Mouse (Mus musculus) heart, embryonic 11.5 days (tissue): ENCODE results near the gene Apba2. TPM values are rescaled to one million over a fixed set of nuclear protein-coding genes. Genes with fewer than 3 reads are reported as not detected.

Source experiments
- ATAC-seq: fragments of 200-750 bp; cut with Nextera tagmentation; replicated peaks from 2 replicates; pipeline ENCODE4 v1.8.0; 2017; ENCODE audit warnings: moderate library complexity; ENCODE audit not compliant: insufficient number of reproducible peaks, low FRiP score, low TSS enrichment
- H3K27ac ChIP-seq: fragments of 300-500 bp; sonication (generic); 2 replicates; pipeline ENCODE4 v1.5.1; 2014; ENCODE audit warnings: mild to moderate bottlenecking, low read depth, low read length
- H3K27me3 ChIP-seq: fragments of 300-500 bp; sonication (generic); 2 replicates; pipeline ENCODE4 v1.6.1; 2014; ENCODE audit warnings: mild to moderate bottlenecking, low read length, mixed read lengths; ENCODE audit not compliant: control insufficient read depth, insufficient read depth
- H3K36me3 ChIP-seq: fragments of 300-500 bp; sonication (generic); 2 replicates; pipeline ENCODE4 v1.6.1; 2014; ENCODE audit warnings: mild to moderate bottlenecking, low read length, moderate library complexity, mixed read lengths; ENCODE audit not compliant: control insufficient read depth, insufficient read depth
- H3K4me1 ChIP-seq: fragments of 300-500 bp; sonication (generic); 2 replicates; pipeline ENCODE4 v1.6.1; 2014; ENCODE audit warnings: low read length; ENCODE audit not compliant: control insufficient read depth, insufficient read depth
- H3K4me2 ChIP-seq: fragments of 300-500 bp; sonication (generic); 2 replicates; pipeline ENCODE4 v1.6.1; 2014; ENCODE audit warnings: mild to moderate bottlenecking, moderate library complexity
- H3K4me3 ChIP-seq: fragments of 300-500 bp; sonication (generic); 2 replicates; pipeline ENCODE4 v1.5.1; 2014; ENCODE audit warnings: low read depth, low read length
- H3K9ac ChIP-seq: fragments of 300-500 bp; sonication (generic); 2 replicates; pipeline ENCODE4 v1.6.1; 2014; ENCODE audit warnings: mild to moderate bottlenecking, low read depth, low read length, moderate library complexity
- H3K9me3 ChIP-seq: fragments of 300-500 bp; sonication (generic); replicated peaks from 2 replicates; pipeline ENCODE4 v1.6.1; 2016; ENCODE audit warnings: low read length; ENCODE audit not compliant: control insufficient read depth
- WGBS: fragments of 180-500 bp; shearing (Covaris S2); extraction: QIAGEN DNeasy Blood & Tissue Kit; methylation state at CpG from one replicate; pipeline ENCODE4 v1.1.7; 2014; ENCODE audit not compliant: insufficient replicate concordance; 5-methylcytosine and 5-hydroxymethylcytosine counted together
- polyA plus RNA-seq: library from polyadenylated mRNA; unstranded; fragments of >200 nt; fragmentation: Nextera tagmentation; extraction: Ambion mirVana; gene quantifications from 2 replicates; pipeline ENCODE4 v1.2.1, GENCODE M21; 2014

Gene Apba2
- polyA plus RNA-seq, 1 experiment from 2014 or later: 1.3 TPM

- Histone ChIP-seq H3K4me1 (0 out of 2 replicates have a peak, but pooled peaks cover 5% of the 10 kb centered on the region), H3K4me3 (no peak overlapping the region), H3K36me3 (no peaks in the 10 kb centered on the region), H3K27ac (no peak overlapping the region), H3K9ac (no peak overlapping the region), H3K4me2 (no peak overlapping the region), H3K27me3 (no peaks in the 10 kb centered on the region), H3K9me3 (no peaks in the 10 kb centered on the region)
- 84% methylated on average over 6 of the region's 6 CpGs for WGBS
- no peak for ATAC-seq
These were observed 129.2 kb downstream of the Apba2 start for GRCm38 (mm10) chr7:64630697-64631096.

GRCm38 (mm10) chr7:64631131-64631530 lies 129.6 kb downstream of the Apba2 start:
- no peak overlapping the region for H3K4me2 ChIP-seq
- no peak for ATAC-seq
- H3K4me3 ChIP-seq: no peak overlapping the region
- H3K9ac ChIP-seq: no peak overlapping the region
- no peaks in the 10 kb centered on the region for H3K9me3 ChIP-seq
- 0 out of 2 replicates have a peak, but pooled peaks cover 5% of the 10 kb centered on the region for H3K4me1 ChIP-seq
- no peaks in the 10 kb centered on the region for H3K27me3 ChIP-seq
- no peak overlapping the region for H3K27ac ChIP-seq
- no peaks in the 10 kb centered on the region for H3K36me3 ChIP-seq
- WGBS: 73% methylated on average over 6 of the region's 6 CpGs

DNA sequence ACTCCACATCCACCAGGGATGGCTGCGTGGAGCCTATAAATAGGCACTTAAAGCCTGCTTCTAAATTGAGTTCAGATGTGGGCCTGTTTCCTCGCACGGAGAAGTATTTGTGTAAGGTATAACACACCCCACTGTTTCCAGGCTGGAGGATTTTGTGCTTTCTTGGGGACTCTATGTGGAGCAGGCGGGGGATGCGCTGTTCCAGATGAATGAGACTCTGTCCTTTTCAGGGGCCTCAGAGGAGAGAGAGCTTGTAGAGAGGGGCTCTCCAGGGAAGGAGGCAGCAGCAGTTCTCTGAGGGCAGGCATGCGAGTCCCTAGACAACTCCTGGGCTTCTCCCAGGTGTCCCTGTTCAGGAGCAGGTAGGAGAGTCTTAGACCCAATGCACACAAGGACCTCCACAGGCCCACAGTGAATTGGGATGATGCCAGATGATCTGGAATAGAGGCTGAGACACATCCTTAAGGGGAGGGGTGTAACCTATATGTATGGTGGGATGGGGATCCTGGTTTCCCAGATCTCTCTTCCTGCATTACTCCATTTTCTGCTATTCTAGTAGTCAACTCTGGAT lies 130.4 kb downstream of the Apba2 start:
- H3K4me2 ChIP-seq: no peak overlapping the region
- H3K36me3 ChIP-seq: no peaks in the 10 kb centered on the region
- H3K27me3 ChIP-seq: no peaks in the 10 kb centered on the region
- H3K9ac ChIP-seq: no peak overlapping the region
- H3K4me1 ChIP-seq: 0 out of 2 replicates have a peak, but pooled peaks cover 5% of the 10 kb centered on the region
- 53% methylated on average over 6 of the region's 6 CpGs for WGBS
- no peaks in the 10 kb centered on the region for H3K9me3 ChIP-seq
- no peak overlapping the region for H3K27ac ChIP-seq
- no peak for ATAC-seq
- no peak overlapping the region for H3K4me3 ChIP-seq

DNA sequence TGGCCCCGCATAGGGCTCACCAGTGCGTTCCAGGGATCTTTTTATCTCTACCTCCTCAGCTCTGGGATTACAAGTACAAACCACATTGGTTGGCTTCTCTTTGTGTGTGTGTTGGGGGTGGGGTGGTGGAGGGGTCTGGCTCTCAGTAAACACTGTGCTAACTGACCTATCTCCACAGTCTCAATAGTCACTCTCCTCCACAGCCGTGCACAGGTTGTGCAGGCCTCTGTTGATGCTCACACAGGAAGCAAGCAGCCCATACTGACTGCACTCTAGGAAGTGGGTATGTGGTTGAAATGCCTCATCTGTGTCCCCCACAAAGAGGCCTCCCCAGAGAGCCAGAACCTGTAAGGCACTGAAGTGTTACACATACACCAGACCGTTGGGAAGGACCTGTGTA lies 131.7 kb downstream of the Apba2 start:
- H3K4me2 ChIP-seq: no peak overlapping the region
- no peak for ATAC-seq
- 0 out of 2 replicates have a peak, but pooled peaks cover 5% of the 10 kb centered on the region for H3K4me1 ChIP-seq
- no peaks in the 10 kb centered on the region for H3K36me3 ChIP-seq
- H3K9ac ChIP-seq: no peak overlapping the region
- WGBS: 35% methylated on average over 4 of the region's 4 CpGs
- H3K27me3 ChIP-seq: no peaks in the 10 kb centered on the region
- no peak overlapping the region for H3K4me3 ChIP-seq
- no peak overlapping the region for H3K27ac ChIP-seq
- H3K9me3 ChIP-seq: no peaks in the 10 kb centered on the region

- H3K27ac ChIP-seq: no peak overlapping the region
- no peaks in the 10 kb centered on the region for H3K27me3 ChIP-seq
- no peak for ATAC-seq
- H3K4me2 ChIP-seq: no peak overlapping the region
- 66% methylated on average over 5 of the region's 5 CpGs for WGBS
- H3K9ac ChIP-seq: no peak overlapping the region
- H3K4me3 ChIP-seq: no peak overlapping the region
- 0 out of 2 replicates have a peak, but pooled peaks cover 5% of the 10 kb centered on the region for H3K4me1 ChIP-seq
- no peaks in the 10 kb centered on the region for H3K9me3 ChIP-seq
- no peaks in the 10 kb centered on the region for H3K36me3 ChIP-seq
These were observed 132.4 kb downstream of the Apba2 start for GRCm38 (mm10) chr7:64633916-64634315.

DNA sequence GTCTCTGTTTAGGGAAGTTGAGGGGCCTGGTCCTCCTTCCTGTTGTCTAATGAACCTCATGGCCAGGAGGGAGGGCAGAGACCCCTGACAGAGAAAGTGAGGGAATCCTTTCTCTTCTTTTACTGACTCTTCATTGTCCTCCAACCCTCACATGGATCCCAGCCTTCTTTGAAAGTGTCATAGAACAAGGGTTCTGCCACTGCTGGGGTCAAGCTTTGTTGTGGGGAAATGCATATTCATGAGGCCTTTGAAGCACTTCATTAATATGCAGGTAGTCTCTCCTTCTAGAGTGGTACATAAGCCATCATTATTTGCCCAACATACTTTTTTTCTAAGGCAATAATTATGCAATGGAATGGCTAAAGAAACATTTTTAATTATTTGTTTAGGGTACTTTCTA lies 133.0 kb downstream of the Apba2 start:
- H3K27me3 ChIP-seq: no peaks in the 10 kb centered on the region
- no peak for ATAC-seq
- H3K27ac ChIP-seq: no peak overlapping the region
- 0 out of 2 replicates have a peak, but pooled peaks cover 5% of the 10 kb centered on the region for H3K4me1 ChIP-seq
- no peaks in the 10 kb centered on the region for H3K9me3 ChIP-seq
- no peak overlapping the region for H3K4me2 ChIP-seq
- no peak overlapping the region for H3K4me3 ChIP-seq
- no peak overlapping the region for H3K9ac ChIP-seq
- H3K36me3 ChIP-seq: no peaks in the 10 kb centered on the region

DNA sequence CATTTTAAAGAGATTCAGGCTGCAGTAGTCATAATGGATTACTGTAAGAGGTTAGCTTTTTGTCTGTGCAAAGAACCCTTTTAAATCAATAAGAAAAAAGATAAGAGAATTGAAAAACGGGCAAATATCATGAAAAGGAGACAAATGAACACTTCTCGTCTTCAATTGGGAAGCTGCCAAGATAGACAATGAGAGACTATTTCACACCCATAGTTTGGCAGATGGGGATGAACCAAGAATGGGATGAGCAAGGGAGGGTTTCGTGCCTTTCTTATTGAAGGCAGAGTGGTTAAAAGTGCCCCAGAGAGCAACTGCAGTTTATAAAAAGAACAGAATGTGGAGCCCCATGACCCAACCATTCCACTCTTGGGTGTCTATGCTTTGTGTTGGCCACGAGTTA lies 137.4 kb downstream of the Apba2 start:
- H3K9ac ChIP-seq: no peak overlapping the region
- WGBS: 65% methylated on average over 4 of the region's 4 CpGs
- H3K4me3 ChIP-seq: no peak overlapping the region

GRCm38 (mm10) chr7:64640651-64641050 lies 139.1 kb downstream of the Apba2 start:
- 84% methylated on average over 3 of the region's 3 CpGs for WGBS
- no peak overlapping the region for H3K4me2 ChIP-seq
- no peak for ATAC-seq
- no peaks in the 10 kb centered on the region for H3K4me1 ChIP-seq
- H3K9me3 ChIP-seq: no peaks in the 10 kb centered on the region
- H3K27ac ChIP-seq: no peak overlapping the region
- H3K27me3 ChIP-seq: no peaks in the 10 kb centered on the region
- no peaks in the 10 kb centered on the region for H3K36me3 ChIP-seq
- H3K9ac ChIP-seq: no peak overlapping the region
- H3K4me3 ChIP-seq: no peak overlapping the region

More for the DNA sequence above, 137.4 kb downstream of the Apba2 start:
- Histone ChIP-seq H3K9me3 (no peaks in the 10 kb centered on the region), H3K4me2 (no peak overlapping the region), H3K27me3 (no peaks in the 10 kb centered on the region), H3K4me1 (no peaks in the 10 kb centered on the region), H3K27ac (no peak overlapping the region), H3K36me3 (no peaks in the 10 kb centered on the region)
- no peak for ATAC-seq

GRCm38 (mm10) chr7:64642903-64643302 lies 141.4 kb downstream of the Apba2 start:
- 49% methylated on average over 1 of the region's 1 CpGs for WGBS
- H3K4me2 ChIP-seq: no peak overlapping the region
- H3K9me3 ChIP-seq: no peaks in the 10 kb centered on the region
- H3K4me3 ChIP-seq: no peak overlapping the region
- H3K27ac ChIP-seq: no peak overlapping the region
- H3K9ac ChIP-seq: no peak overlapping the region
- no peaks in the 10 kb centered on the region for H3K27me3 ChIP-seq
- ATAC-seq: no peak
- no peaks in the 10 kb centered on the region for H3K36me3 ChIP-seq
- H3K4me1 ChIP-seq: no peaks in the 10 kb centered on the region
